Mouse (Mus musculus): ENCODE measurements around the gene Clpp. TPM values are rescaled to one million over a fixed set of nuclear protein-coding genes. Genes with fewer than 3 reads are reported as not detected.

Clpp gene
- polyA plus RNA-seq, 1 experiment from 2014 or later: 166 TPM

DNA sequence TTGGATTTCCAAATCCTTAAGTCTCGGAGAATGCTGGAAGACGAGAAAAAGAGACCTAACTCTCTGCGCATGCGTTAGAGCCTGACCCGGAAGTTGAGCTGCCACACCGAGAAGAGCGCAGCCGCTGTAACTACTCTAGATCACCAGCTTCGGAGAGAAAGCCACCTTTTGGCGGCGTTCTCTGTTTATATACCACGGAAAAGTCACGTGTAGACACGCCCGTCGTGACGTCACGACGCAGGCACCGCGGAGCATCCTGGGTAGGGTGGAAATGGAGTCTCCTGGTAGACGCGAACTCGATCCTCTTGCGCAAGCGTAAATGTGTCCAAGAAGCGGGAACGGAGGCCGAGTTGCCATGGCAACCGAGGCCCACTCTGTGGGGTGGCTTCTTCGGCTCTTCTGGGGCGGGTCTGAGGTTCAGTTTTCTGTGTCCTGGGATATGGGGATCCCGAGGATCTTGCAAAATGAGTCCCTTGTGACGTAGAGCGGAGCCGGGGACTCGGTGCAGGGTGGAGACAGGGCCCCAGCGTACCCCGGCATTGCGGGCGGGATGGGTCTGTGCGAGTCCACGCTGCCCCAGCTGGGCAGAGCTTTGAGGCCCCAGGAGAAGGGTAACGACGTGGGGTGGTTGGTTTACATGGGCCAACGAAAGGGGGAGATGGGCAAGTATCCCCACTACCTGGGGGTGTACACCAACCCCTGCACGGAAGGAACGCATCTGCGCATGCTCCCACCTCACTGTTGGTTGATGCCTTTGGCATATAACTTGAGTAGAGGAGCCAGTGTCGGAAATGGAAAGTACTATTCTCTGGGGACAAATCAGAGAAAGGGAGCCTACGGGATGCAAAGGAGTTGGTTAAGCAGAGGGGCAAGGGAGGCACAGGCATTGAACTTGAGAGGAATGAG lies 21.4 kb downstream of the Clpp start, which contains the start of the genes Gtf2f1 and Gm17949:
TSS of gene Gtf2f1 (minus strand) at position 53 of the 906 bp plus-strand sequence.
TSS of gene Gm17949 (plus strand) at position 234 of the 906 bp plus-strand sequence.
- WGBS: under 1% methylated on average over 51 of the region's 51 CpGs
- H3K27ac ChIP-seq (replicated peaks): peak within 1 kb of the TSS; percentile 96
- H3K36me3 ChIP-seq: peaks cover 22% of the 10 kb centered on the region
- no peaks in the 10 kb centered on the region for H3K9me3 ChIP-seq
- H3K4me2 ChIP-seq: peak within 1 kb of the TSS; percentile 87
- H3K4me3 ChIP-seq: peak within 1 kb of the TSS; percentile 63
- peaks cover 21% of the 10 kb centered on the region for H3K4me1 ChIP-seq (replicated peaks)
- peak; percentile 94 for ATAC-seq (ENCODE audit: low FRiP score, low read depth)
- no peaks in the 10 kb centered on the region for H3K27me3 ChIP-seq
- peak within 1 kb of the TSS; percentile 77 for H3K9ac ChIP-seq

- Histone ChIP-seq H3K4me1 (replicated peaks) (peaks cover 21% of the 10 kb centered on the region), H3K27me3 (no peaks in the 10 kb centered on the region), H3K27ac (replicated peaks) (peak overlapping the region; percentile 96), H3K4me3 (peak overlapping the region; percentile 63), H3K9me3 (no peaks in the 10 kb centered on the region), H3K36me3 (peaks cover 14% of the 10 kb centered on the region), H3K9ac (peak overlapping the region; percentile 77; the same call in 1 of the 2 replicates), H3K4me2 (peak overlapping the region; percentile 75)
- WGBS: 74% methylated on average over 13 of the region's 13 CpGs
- no peak for ATAC-seq (ENCODE audit: low FRiP score, low read depth)
These were observed 22.2 kb downstream of the Clpp start for GRCm38 (mm10) chr17:57012245-57012795.

- Histone ChIP-seq H3K27ac (replicated peaks) (no peak overlapping the region), H3K9ac (no peak overlapping the region), H3K4me1 (replicated peaks) (no peaks in the 10 kb centered on the region), H3K36me3 (peaks cover 31% of the 10 kb centered on the region), H3K27me3 (no peaks in the 10 kb centered on the region), H3K4me2 (no peak overlapping the region), H3K4me3 (no peak overlapping the region), H3K9me3 (no peaks in the 10 kb centered on the region)
- 89% methylated on average over 2 of the region's 2 CpGs for WGBS
- no peak for ATAC-seq (ENCODE audit: low FRiP score, low read depth)
These were observed 29.6 kb downstream of the Clpp start for GRCm38 (mm10) chr17:57019693-57020092.

GRCm38 (mm10) chr17:57020960-57021359 lies 30.9 kb downstream of the Clpp start:
- no peaks in the 10 kb centered on the region for H3K27me3 ChIP-seq
- ATAC-seq (ENCODE audit: low FRiP score, low read depth): no peak
- no peak overlapping the region for H3K27ac ChIP-seq (replicated peaks)
- no peaks in the 10 kb centered on the region for H3K4me1 ChIP-seq (replicated peaks)
- H3K9ac ChIP-seq: no peak overlapping the region
- H3K4me3 ChIP-seq: no peak overlapping the region
- peaks cover 44% of the 10 kb centered on the region for H3K36me3 ChIP-seq
- no peak overlapping the region for H3K4me2 ChIP-seq
- WGBS: 89% methylated on average over 5 of the region's 5 CpGs
- no peaks in the 10 kb centered on the region for H3K9me3 ChIP-seq

DNA sequence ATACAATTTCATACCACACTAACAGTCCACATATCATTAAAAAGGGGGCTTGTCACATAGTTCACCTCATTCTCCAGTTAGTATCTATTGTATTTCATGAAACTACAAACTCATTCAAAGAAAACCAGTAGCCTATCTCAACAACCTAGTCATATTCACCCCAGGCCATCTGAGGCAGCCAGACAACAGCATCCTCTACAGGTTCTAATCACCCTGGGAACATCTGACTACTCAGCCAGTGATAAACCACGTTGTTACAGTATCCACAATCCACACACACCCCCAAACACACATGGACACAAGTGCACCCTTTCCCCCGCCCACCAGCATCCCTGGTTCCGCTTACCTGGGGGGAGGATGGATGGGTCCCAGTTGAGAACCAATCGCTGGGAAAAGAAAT lies 37.4 kb downstream of the Clpp start:
- Histone ChIP-seq H3K9me3 (no peaks in the 10 kb centered on the region), H3K4me2 (no peak overlapping the region), H3K4me3 (no peak overlapping the region), H3K4me1 (replicated peaks) (peaks cover 24% of the 10 kb centered on the region), H3K36me3 (peaks cover 58% of the 10 kb centered on the region), H3K9ac (no peak overlapping the region), H3K27me3 (no peaks in the 10 kb centered on the region), H3K27ac (replicated peaks) (no peak overlapping the region)
- ATAC-seq (ENCODE audit: low FRiP score, low read depth): no peak
- 91% methylated on average over 4 of the region's 4 CpGs for WGBS

DNA sequence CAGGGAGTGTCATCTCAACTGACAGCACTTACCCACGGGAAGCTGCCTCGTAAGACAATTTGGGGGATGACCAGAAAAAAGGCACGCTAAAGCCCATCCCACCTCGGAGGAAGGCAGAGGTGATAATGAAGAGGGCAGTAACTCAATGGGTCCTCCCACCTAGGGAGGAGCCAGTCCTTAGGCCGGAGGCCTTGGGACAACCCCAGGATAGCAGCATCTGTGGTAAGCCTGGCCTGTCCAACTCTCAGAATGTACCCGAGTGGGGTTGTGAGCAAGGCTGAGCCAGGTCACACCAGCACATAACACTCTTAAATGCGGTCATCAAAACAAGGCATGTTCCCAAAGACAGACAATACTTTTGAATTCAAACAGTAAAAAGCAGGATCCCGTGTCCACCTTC lies 39.6 kb downstream of the Clpp start:
- no peak for ATAC-seq (ENCODE audit: low FRiP score, low read depth)
- H3K4me3 ChIP-seq: peak overlapping the region; percentile 85
- 51% methylated on average over 8 of the region's 8 CpGs for WGBS

GRCm38 (mm10) chr17:57030931-57031660 lies 41.0 kb downstream of the Clpp start, which contains the start of gene Khsrp:
Gene Khsrp, minus strand, starts transcription at chr17:57031522.
- Histone ChIP-seq H3K27me3 (no peaks in the 10 kb centered on the region), H3K36me3 (peaks cover 22% of the 10 kb centered on the region), H3K27ac (replicated peaks) (peak within 1 kb of the TSS; percentile 96), H3K4me1 (replicated peaks) (peaks cover 29% of the 10 kb centered on the region), H3K9me3 (no peaks in the 10 kb centered on the region), H3K9ac (peak within 1 kb of the TSS; percentile 97), H3K4me2 (peak within 1 kb of the TSS; percentile 75), H3K4me3 (peak within 1 kb of the TSS; percentile 85)
- 0% methylated on average over 82 of the region's 99 CpGs for WGBS
- no peak for ATAC-seq (ENCODE audit: low FRiP score, low read depth)

More for the DNA sequence above, 39.6 kb downstream of the Clpp start:
- Histone ChIP-seq H3K27me3 (no peaks in the 10 kb centered on the region), H3K9ac (peak overlapping the region; percentile 97), H3K4me1 (replicated peaks) (peaks cover 29% of the 10 kb centered on the region), H3K4me2 (peak overlapping the region; percentile 75), H3K9me3 (no peaks in the 10 kb centered on the region), H3K27ac (replicated peaks) (no peak overlapping the region), H3K36me3 (peaks cover 36% of the 10 kb centered on the region)

DNA sequence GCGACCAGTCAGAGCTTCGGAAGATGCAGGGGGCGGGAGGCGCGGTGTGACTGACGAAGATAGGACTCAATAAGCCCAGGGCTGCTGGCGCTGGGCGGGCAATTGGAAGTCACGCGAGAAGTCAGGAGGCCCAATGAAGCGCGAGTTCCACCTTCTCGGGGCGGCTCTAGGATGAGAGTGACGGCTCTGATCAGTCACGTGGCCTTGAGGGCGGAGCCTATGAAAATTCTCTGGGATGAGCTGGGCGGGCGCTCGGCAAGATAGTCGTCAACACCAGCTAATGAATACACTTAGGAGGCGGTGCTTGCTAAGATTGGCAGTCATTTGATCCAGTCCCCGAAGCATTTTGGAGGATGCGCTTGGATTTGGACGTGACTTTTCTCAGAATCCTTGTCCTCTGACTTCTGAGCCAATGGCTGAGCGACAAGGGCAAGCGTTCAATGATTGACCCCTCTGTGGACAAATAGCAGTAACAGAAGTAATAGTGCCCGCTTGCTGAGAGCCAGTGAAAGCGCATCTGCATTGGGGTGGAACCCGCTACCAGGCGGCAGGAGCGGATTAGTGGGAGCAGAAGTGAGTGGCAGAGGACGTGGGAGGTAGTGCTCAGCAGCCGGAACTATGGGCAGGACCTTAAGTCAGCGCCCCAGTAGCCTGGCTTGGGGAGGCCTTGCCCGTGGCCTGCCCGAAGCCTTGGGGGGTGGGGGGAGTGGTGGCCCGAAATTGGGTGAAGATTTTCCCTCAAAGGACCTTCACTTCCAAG lies 41.7 kb downstream of the Clpp start:
- peak; percentile 99 for ATAC-seq (ENCODE audit: low FRiP score, low read depth)
- WGBS: under 1% methylated on average over 38 of the region's 38 CpGs
- Histone ChIP-seq H3K9me3 (no peaks in the 10 kb centered on the region), H3K27me3 (no peaks in the 10 kb centered on the region), H3K27ac (replicated peaks) (peak overlapping the region; percentile 86), H3K4me1 (replicated peaks) (peaks cover 29% of the 10 kb centered on the region), H3K4me3 (peak overlapping the region; percentile 85), H3K4me2 (peak overlapping the region; percentile 65), H3K36me3 (peaks cover 14% of the 10 kb centered on the region), H3K9ac (peak overlapping the region; percentile 22; the same call in 1 of the 2 replicates)

GRCm38 (mm10) chr17:57032854-57033253 lies 42.7 kb downstream of the Clpp start:
- Histone ChIP-seq H3K4me3 (no peak overlapping the region; the same call in 1 of the 2 replicates), H3K9ac (no peak overlapping the region), H3K27me3 (no peaks in the 10 kb centered on the region), H3K9me3 (no peaks in the 10 kb centered on the region), H3K4me2 (peak overlapping the region; percentile 65; the same call in 1 of the 2 replicates), H3K27ac (replicated peaks) (0 out of 2 replicates have a peak overlapping the region, but pooled peaks have one; percentile 86), H3K4me1 (replicated peaks) (peaks cover 29% of the 10 kb centered on the region), H3K36me3 (peaks cover 4% of the 10 kb centered on the region)
- ATAC-seq (ENCODE audit: low FRiP score, low read depth): no peak
- 90% methylated on average over 4 of the region's 4 CpGs for WGBS

DNA sequence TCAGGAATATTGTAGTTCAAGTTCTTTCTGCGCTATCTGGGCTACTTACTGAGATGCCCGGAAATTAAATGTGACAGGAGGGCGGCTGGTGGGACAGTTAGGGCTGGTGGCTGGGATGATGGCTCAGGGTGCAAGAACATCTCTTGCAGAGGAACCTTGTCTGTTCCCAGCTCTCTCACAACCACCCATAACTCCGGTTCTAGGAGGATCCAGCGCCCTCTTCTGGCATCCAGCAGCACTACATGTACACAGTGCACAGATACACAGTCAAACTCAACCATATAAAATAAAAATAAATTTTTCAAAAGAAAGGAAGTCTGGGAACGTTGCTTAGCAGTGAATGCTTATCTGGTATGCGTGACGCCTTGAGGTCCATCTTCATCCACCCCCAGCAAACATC lies 48.9 kb downstream of the Clpp start:
- H3K9me3 ChIP-seq: no peaks in the 10 kb centered on the region
- H3K4me1 ChIP-seq (replicated peaks): no peaks in the 10 kb centered on the region
- no peak overlapping the region for H3K4me2 ChIP-seq
- 47% methylated on average over 8 of the region's 8 CpGs for WGBS
- no peak overlapping the region for H3K9ac ChIP-seq
- H3K27ac ChIP-seq (replicated peaks): no peak overlapping the region
- no peak overlapping the region for H3K4me3 ChIP-seq
- no peak for ATAC-seq (ENCODE audit: low FRiP score, low read depth)
- no peaks in the 10 kb centered on the region for H3K36me3 ChIP-seq
- no peaks in the 10 kb centered on the region for H3K27me3 ChIP-seq

DNA sequence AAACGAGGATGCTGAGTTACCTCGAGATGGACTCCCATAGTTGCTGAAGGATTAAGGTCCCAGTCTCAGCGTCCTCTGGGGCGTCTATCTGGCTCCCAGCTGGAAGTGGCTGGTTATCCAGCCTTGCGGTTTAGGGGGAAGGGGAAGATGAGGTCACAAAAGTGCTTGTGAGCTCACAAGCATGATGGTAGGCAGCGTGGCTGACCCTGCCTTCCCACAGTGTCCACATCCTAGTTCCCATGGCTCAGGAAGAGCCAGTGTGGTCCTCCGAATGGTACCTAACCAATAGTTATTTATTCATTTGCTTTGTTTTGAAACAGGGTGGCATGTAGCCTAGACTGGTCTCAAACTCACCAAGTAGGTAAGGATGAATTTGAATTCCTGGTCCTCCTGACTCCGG lies 51.4 kb downstream of the Clpp start, which contains the start of gene Slc25a41:
TSS of gene Slc25a41 (minus strand) at position 101 of the 400 bp plus-strand sequence.
- Histone ChIP-seq H3K36me3 (peaks cover 17% of the 10 kb centered on the region; the same call in 1 of the 2 replicates), H3K27ac (replicated peaks) (no peak within 1 kb of the TSS), H3K9me3 (no peaks in the 10 kb centered on the region), H3K4me3 (no peak within 1 kb of the TSS), H3K27me3 (no peaks in the 10 kb centered on the region), H3K9ac (no peak within 1 kb of the TSS), H3K4me1 (replicated peaks) (no peaks in the 10 kb centered on the region), H3K4me2 (no peak within 1 kb of the TSS)
- 76% methylated on average over 8 of the region's 8 CpGs for WGBS
- no peak for ATAC-seq (ENCODE audit: low FRiP score, low read depth)
